Mouse (Mus musculus) splenic B cell, adult 2 months (primary cell): ENCODE data around the gene Vamp3.
A peak's percentile ranks its signal among the peaks of the same experiment; 100 is the strongest.

Source experiments
- DNase-seq: peaks from one replicate; pipeline ENCODE4 v3.0.0-alpha.2; 2011; ENCODE audit warnings: low read depth, low spot score
- H3K27me3 ChIP-seq: 2 replicates; pipeline ENCODE4 v1.6.1; 2012; ENCODE audit warnings: mild to moderate bottlenecking, low read length, moderate library complexity, mixed read lengths; ENCODE audit not compliant: control insufficient read depth, poor library complexity, insufficient read depth, severe bottlenecking
- H3K36me3 ChIP-seq: 2 replicates; pipeline ENCODE4 v1.6.1; 2012; ENCODE audit warnings: mild to moderate bottlenecking, low read length, moderate library complexity, mixed read lengths; ENCODE audit not compliant: control insufficient read depth, poor library complexity, insufficient read depth, severe bottlenecking

Gene Vamp3

DNA sequence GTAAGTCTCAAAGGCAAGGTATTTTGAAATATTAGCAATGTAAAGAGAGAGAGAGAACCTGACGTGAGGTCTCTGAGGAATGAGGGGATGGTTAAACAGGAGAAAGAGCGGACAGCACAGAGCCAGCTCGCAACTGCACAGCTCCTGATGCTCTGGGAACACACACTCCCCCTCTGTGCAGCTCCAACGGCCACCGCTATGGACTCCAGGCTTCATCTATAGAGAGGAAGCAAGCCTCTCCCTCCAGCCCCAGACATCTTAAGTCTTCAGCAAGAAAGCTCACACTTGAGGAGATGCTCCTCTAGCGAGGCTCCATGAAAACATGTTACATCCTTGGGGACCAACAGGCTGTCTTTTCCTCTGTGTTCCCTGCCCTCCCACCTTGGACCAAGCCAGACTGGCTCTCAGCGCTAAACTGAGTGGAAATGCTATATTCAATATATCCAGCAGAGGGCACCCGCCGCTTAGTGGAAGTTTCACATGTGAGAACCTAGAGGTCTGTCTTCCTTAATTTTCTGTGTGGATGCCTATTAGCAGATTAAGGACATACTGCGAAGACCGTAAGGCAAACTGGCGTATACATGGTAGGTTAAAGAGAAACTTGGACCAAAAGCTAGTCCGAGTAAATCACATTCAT is 15.5 kb upstream of the Vamp3 start:
- Histone ChIP-seq H3K36me3 (no peaks in the 10 kb centered on the region), H3K27me3 (no peaks in the 10 kb centered on the region)
- peak; percentile 74 for DNase-seq

DNA sequence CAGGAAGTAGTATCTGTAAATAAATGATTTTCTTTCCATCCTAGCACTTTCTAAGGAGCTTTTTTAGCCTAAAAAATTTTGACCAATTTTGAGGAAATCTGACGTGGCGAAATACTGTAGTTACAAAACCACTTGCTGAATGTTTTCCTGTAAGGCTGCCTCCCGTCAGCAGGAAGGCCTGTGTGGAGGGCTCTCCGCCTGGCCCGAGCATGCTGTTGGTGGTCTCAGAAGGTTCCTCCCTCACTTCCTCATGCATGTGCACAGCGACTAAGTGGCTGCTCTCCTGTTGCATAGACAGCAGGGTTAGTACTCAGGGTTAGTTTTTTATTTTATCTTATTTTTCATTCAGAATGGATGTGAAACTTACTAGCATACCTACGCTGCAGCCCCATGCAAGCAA is 13.2 kb upstream of the Vamp3 start:
- no peak for DNase-seq
- no peaks in the 10 kb centered on the region for H3K36me3 ChIP-seq

DNA sequence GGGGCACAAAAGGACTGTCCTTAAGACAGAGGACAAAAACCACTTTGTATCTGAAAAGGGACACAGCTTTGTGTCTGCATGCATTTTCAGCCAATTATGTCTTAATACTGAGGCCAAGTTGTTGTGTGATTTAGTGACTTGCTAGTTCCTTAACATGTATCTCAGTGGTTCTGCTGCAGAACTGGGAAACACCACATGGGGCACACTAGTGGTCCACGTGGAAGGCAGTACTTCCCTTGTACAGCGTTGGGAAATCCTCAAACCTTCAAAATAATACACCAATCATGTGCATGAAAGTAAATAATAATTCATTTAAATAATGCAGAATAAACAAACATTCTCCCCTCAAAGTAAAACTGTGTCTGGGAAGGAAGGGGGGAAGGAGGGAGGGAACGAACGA is 11.0 kb upstream of the Vamp3 start:
- no peaks in the 10 kb centered on the region for H3K36me3 ChIP-seq
- no peak for DNase-seq
- no peaks in the 10 kb centered on the region for H3K27me3 ChIP-seq

More for the DNA sequence above, 13.2 kb upstream of the Vamp3 start:
- H3K27me3 ChIP-seq: no peaks in the 10 kb centered on the region

DNA sequence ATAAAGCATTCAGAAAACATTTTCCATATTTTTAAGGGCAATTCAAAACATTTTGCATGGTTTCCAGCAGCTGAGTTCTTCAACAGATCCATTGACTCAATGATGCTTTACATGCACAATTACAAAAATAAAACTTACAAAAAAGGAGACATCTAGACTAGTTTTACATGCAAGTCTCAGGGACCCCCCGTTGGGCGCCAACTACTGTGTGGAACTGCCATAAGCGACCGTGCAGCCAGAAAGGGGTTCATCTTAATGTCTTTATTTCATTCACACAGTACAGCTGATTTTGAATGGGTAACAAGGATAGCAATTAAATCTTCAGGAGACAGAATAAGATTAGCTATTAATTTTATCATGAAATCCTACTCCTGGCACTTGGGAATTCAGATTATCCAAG is 1.8 kb upstream of the Vamp3 start:
- no peaks in the 10 kb centered on the region for H3K27me3 ChIP-seq
- no peaks in the 10 kb centered on the region for H3K36me3 ChIP-seq

DNA sequence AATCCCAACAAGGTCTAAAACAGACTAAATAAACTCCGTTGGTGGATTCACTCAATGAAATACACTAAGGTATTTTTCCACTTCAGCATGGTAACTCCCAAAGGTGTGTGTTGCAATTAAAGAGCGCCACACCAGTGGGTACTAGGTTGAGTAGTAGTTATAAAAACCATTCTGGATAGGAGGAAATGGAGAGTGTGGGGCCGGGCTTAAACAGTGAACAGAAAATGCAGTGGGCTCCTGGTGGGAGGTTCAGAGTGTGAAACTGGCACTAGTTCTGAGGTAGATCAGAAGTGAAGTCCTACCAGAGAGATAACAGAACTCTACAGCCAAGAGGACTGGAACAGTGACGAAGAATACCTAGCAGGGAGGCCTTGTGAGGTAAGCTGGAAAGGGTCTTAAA is 871 bp upstream of the Vamp3 start:
- DNase-seq: no peak
- H3K36me3 ChIP-seq: no peaks in the 10 kb centered on the region
- no peaks in the 10 kb centered on the region for H3K27me3 ChIP-seq

More for the DNA sequence above, 1.8 kb upstream of the Vamp3 start:
- DNase-seq: no peak

DNA sequence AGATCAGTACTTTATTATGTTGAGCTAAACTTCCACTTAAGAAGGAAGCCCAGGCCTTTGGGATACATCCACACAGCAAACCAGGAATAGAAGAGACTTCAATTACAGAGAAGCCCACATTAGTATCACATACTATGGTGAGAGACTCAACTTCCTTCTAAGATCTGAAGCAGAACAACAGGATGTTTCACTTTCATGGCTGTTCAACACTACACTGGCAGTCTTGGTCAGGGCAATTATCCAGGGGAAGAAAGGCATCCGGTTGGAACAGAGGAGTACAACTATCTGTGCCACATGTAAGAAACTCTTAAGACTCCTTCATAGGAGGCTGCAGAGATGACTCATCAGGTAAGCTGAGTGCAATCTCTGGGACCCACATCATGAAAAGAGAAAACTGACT is 6.6 kb downstream of the Vamp3 start:
- peak; percentile 26 for DNase-seq
- Histone ChIP-seq H3K27me3 (no peaks in the 10 kb centered on the region; the same call in 1 of the 2 replicates), H3K36me3 (peaks cover 9% of the 10 kb centered on the region; the same call in 1 of the 2 replicates)

DNA sequence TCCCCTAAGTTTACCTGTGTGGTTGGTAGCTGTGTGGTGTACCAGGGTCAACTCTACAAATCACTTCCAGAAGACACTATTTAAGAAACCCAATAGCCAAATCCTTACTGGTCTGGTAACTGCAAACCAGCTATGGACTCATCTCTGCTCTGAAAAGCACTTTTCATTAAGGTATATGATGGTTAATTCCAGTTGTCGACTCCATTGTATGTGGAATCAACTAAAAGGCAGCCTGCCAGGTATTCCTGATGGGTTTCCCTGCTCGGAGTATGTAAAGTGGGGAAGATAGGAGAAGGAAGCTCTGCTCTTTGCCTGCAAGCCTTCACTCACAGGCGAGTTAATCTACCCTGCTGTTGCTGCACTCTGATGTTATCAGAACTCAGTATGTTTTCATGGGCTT is 11.2 kb downstream of the Vamp3 start:
- DNase-seq: no peak
- H3K27me3 ChIP-seq: no peaks in the 10 kb centered on the region; the same call in 1 of the 2 replicates
- peaks cover 7% of the 10 kb centered on the region; the same call in 1 of the 2 replicates for H3K36me3 ChIP-seq

DNA sequence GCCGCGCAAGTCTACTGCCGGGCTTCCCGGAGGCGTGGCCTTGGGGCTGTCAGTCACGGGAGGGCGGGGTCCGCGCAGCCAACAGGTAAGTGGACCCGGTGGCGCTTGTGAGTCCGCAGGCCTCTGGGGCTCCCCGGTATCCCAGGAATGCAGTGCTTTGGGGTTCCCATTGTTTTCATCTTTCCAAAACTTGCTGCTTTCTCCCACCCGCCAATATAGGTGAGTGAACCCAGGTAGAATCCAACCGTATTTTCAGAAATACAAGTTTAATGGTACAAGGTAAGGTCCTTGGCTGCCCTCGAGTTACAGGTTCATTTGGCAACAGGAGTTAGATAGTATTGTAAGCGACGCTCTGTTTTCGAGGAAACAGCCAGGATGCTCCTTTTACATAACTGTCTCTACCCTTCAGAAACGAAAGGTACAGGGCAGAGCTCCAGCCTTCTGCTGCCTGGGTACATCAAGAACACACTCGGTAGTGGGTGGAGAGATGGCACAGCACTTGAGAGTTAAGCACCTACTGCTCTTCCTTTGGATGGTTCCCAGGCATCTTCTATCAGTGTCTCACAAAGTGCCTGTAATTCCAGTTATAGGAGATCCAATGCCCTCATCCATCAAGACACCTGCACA is 12.7 kb downstream of the Vamp3 start:
- peaks cover 5% of the 10 kb centered on the region; the same call in 1 of the 2 replicates for H3K36me3 ChIP-seq
- DNase-seq: no peak
- H3K27me3 ChIP-seq: no peaks in the 10 kb centered on the region; the same call in 1 of the 2 replicates

DNA sequence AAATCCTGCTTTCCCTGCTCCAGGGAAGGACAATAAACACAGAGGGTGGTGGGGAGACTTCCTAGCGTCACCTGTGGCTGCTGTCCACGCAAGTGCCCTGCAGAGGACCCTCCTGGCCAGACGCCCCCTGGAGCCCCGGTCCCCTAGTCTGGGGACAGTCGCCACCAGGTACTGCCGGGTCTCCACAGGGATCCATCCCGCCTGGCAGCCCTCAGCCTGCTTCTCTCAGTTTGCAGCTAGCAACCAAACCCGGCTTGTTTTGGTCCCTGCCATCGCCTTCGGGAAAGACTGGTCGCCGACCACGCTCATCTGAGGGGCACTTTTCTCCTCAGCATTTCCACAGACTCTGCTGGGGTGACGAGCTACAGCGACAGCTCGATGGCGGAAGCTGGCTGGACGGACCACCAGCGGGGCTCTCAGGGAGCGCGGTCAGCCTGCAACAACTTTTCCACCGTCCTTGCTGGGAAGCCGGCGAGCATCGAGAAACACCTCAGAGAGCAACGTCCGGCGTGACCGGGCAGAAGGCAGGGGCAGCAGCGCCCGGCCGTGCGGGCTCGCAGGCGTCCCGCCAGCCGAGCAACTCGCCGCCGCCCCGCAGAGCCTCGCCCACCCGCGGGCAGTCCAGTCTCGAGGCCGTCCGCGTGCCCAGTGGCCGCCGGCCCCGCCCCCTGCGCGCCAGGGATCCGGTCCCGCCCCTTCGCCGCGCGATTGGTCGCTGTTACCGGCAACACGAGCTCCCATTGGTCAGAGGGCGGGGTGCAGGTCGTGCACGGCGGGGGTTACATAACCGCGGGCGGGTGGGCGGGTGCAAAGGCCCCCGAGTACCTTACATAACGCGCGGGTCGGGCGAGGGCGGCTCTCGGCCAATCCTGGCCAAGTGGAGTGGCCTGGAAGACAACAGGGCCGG is 13.5 kb downstream of the Vamp3 start, which contains the start of gene Per3:
Per3 (minus strand) TSS at position 629 of the 907 bp plus-strand sequence.
- peak; percentile 95 for DNase-seq
- Histone ChIP-seq H3K36me3 (peaks cover 2% of the 10 kb centered on the region; the same call in 1 of the 2 replicates), H3K27me3 (no peaks in the 10 kb centered on the region; the same call in 1 of the 2 replicates)

DNA sequence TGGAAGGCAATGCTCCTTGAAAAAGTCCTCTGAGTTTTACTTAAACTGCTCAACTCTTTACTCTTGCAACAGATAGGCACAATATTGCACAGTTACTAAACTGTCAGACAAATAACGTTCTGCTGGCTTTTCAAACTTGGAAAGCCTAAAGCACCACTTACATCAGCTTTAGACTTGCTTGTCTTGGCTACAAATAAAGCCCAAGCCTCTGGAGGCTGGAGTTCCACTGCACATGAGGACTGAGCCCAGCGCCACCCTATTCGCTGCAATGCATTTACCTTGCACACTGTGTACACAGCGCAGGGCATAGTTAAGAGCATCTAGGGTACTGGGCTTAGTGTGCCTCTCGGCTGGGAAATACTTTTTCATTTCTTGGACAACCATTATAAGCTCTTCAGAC is 14.5 kb downstream of the Vamp3 start:
- no peaks in the 10 kb centered on the region; the same call in 1 of the 2 replicates for H3K27me3 ChIP-seq
- DNase-seq: no peak

DNA sequence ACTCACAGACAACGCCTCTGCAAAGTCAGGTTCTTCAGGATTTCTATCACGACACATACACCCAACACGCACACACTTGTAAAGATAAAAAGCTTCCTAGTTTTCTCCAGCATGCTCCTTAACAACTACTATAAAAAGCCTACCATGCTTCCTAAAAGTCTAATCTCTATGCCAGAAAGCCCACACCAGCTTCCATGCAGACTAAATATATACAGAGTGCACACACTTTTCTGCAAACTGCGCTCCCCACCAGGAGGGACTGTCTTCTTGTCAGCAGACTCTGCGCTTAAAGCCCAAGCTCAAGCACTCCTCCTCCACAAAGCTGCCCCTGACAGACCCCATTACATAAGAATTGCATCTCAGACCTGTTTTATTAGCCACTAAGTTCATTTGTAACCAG is 16.3 kb downstream of the Vamp3 start:
- Histone ChIP-seq H3K27me3 (no peaks in the 10 kb centered on the region; the same call in 1 of the 2 replicates), H3K36me3 (no peaks in the 10 kb centered on the region)
- DNase-seq: no peak

More for the DNA sequence above, 14.5 kb downstream of the Vamp3 start:
- 0 out of 2 replicates have a peak, but pooled peaks cover 2% of the 10 kb centered on the region for H3K36me3 ChIP-seq

DNA sequence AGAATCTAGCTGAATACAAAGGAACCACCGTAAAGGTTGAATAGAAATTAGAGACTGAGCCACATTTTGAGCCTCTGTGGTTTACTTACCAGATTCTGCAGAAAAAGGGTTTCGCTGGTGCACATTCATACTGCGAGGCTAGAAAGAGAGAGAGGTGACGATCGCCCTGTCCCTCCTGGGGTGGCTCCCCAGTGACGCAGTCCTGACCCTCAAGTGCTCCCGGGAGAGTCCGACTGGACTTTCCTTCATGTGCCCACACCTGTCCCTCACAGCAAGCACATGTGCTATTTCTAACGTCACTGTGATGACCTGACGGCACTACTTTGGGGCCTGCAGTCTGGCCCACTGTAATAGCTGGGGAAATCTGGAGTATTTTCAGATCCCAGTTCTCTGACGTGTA is 20.0 kb downstream of the Vamp3 start:
- H3K36me3 ChIP-seq: no peaks in the 10 kb centered on the region
- H3K27me3 ChIP-seq: no peaks in the 10 kb centered on the region
- DNase-seq: no peak

DNA sequence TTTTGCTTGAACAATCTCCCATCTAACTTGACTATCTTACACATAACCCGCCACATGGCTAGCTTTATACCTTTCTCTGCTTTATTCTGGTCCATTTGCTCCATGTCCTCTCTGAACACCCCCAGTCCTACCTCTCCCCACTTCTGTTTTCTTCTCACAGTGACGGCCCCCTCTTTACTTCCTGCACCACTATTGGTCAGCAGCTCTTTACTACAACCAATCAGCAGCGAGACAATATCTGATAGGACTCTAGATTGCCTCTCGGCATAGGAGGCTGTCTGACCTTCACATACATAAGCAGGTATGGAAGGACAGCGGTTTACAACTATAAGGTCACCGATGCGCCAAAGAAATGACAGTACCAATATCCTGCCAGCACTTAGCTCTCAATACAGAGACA is 21.2 kb downstream of the Vamp3 start:
- DNase-seq: no peak
- Histone ChIP-seq H3K27me3 (no peaks in the 10 kb centered on the region), H3K36me3 (no peaks in the 10 kb centered on the region)

DNA sequence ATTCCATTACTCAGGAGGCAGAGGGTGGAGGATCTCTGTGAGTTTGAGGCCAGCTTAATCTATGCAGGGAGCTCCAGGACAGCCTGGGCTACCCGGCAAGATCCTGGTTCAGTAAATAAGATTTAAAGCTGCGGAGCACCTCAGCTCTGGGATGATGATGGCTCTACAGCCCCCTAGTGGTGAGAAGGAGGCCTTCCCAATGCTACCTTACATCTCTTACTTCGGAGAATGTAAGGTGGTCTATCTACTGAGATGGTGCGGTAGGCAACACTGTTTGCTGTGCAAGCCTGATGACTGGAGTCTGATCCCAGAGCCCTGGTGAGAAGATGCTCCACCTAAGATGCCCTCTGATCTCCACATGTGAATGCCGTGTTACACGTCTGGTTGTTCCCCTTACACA is 30.8 kb downstream of the Vamp3 start:
- DNase-seq: peak; percentile 46
- no peaks in the 10 kb centered on the region for H3K27me3 ChIP-seq
- no peaks in the 10 kb centered on the region for H3K36me3 ChIP-seq

DNA sequence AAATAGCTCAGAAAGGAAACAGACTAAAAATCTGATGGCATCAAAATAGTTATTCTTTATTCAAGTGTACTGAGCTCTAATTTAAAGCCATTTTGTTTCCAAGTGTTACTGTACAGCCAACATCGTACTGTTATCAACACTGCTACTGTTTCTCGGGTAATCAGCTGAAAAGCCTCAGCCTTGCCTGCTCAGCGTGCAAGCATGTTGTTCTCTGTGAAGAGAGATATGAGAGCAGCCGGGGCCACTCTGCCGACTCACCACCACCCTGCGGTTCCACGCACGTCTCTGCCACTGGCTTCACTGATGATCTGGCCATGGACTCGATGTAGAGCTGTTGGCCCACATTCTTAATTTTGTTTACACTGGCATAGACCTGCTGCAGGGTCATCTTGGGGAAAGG is 33.6 kb downstream of the Vamp3 start:
- no peaks in the 10 kb centered on the region for H3K36me3 ChIP-seq
- no peak for DNase-seq
- no peaks in the 10 kb centered on the region for H3K27me3 ChIP-seq
